Mouse (Mus musculus): Measurements from ENCODE around the gene Slc7a6. TPM values are rescaled to one million over a fixed set of nuclear protein-coding genes. Genes with fewer than 3 reads are reported as not detected.

Slc7a6 gene
- polyA plus RNA-seq, 1 experiment = 8.3 TPM

DNA sequence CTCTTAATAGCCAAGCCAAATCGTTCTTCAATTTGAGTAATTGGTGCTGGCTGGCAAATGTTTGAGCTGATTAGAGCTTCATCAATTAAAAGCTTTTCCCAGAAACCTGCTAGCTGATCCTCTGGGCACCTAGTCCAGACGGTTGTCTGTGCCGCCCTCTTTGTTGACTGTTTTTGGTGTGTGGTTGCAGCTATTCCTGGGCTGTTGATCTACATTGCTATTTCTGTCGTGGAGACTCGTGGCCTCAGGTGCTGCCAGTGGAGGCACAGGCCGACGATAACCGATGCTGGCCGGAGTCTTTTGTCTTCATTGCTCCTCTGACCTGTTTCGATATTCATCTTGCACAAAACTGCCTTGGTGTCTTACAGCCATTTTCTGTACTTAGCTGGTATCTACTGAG lies 10.3 kb upstream of the Slc7a6 start:
- TF ChIP-seq POLR2A (IDR thresholded peaks at IDR 0.05; ENCODE audit: borderline replicate concordance, control insufficient read depth, low read depth, low read length) (no peak), CTCF (IDR thresholded peaks at IDR 0.05; ENCODE audit: control insufficient read depth, insufficient read depth, low read length) (no peak)
- Histone ChIP-seq H3K4me3 (replicated peaks; ENCODE audit: control insufficient read depth, low read depth, low read length) (no peak overlapping the region), H3K27ac (ENCODE audit: control insufficient read depth, insufficient read depth, low read depth, low read length, poor library complexity) (no peak overlapping the region), H3K4me1 (ENCODE audit: control insufficient read depth, insufficient read depth, low read length) (peaks cover 2% of the 10 kb centered on the region; the same call in 1 of the 2 replicates)
- 89% methylated on average over 10 of the region's 10 CpGs for WGBS

GRCm38 (mm10) chr8:106159876-106160275 lies 8.8 kb upstream of the Slc7a6 start:
- Histone ChIP-seq H3K27ac (ENCODE audit: control insufficient read depth, insufficient read depth, low read depth, low read length, poor library complexity) (no peak overlapping the region), H3K4me1 (ENCODE audit: control insufficient read depth, insufficient read depth, low read length) (no peaks in the 10 kb centered on the region), H3K4me3 (replicated peaks; ENCODE audit: control insufficient read depth, low read depth, low read length) (no peak overlapping the region)
- no peak for TF ChIP-seq POLR2A (IDR thresholded peaks at IDR 0.05; ENCODE audit: borderline replicate concordance, control insufficient read depth, low read depth, low read length)
- TF ChIP-seq CTCF (IDR thresholded peaks at IDR 0.05; ENCODE audit: control insufficient read depth, insufficient read depth, low read length) = no peak
- WGBS = 92% methylated on average over 6 of the region's 6 CpGs

GRCm38 (mm10) chr8:106163251-106163650 lies 5.4 kb upstream of the Slc7a6 start:
- H3K4me1 ChIP-seq (ENCODE audit: control insufficient read depth, insufficient read depth, low read length) = no peaks in the 10 kb centered on the region

GRCm38 (mm10) chr8:106165460-106165859 lies 3.2 kb upstream of the Slc7a6 start:
- TF ChIP-seq CTCF (IDR thresholded peaks at IDR 0.05; ENCODE audit: control insufficient read depth, insufficient read depth, low read length) (peak; percentile 57), POLR2A (IDR thresholded peaks at IDR 0.05; ENCODE audit: borderline replicate concordance, control insufficient read depth, low read depth, low read length) (no peak)

More at GRCm38 (mm10) chr8:106163251-106163650, 5.4 kb upstream of the Slc7a6 start:
- no peak overlapping the region for H3K4me3 ChIP-seq (replicated peaks; ENCODE audit: control insufficient read depth, low read depth, low read length)
- H3K27ac ChIP-seq (ENCODE audit: control insufficient read depth, insufficient read depth, low read depth, low read length, poor library complexity) = no peak overlapping the region
- TF ChIP-seq CTCF (IDR thresholded peaks at IDR 0.05; ENCODE audit: control insufficient read depth, insufficient read depth, low read length) (no peak), POLR2A (IDR thresholded peaks at IDR 0.05; ENCODE audit: borderline replicate concordance, control insufficient read depth, low read depth, low read length) (no peak)
- WGBS = 85% methylated on average over 9 of the region's 9 CpGs

DNA sequence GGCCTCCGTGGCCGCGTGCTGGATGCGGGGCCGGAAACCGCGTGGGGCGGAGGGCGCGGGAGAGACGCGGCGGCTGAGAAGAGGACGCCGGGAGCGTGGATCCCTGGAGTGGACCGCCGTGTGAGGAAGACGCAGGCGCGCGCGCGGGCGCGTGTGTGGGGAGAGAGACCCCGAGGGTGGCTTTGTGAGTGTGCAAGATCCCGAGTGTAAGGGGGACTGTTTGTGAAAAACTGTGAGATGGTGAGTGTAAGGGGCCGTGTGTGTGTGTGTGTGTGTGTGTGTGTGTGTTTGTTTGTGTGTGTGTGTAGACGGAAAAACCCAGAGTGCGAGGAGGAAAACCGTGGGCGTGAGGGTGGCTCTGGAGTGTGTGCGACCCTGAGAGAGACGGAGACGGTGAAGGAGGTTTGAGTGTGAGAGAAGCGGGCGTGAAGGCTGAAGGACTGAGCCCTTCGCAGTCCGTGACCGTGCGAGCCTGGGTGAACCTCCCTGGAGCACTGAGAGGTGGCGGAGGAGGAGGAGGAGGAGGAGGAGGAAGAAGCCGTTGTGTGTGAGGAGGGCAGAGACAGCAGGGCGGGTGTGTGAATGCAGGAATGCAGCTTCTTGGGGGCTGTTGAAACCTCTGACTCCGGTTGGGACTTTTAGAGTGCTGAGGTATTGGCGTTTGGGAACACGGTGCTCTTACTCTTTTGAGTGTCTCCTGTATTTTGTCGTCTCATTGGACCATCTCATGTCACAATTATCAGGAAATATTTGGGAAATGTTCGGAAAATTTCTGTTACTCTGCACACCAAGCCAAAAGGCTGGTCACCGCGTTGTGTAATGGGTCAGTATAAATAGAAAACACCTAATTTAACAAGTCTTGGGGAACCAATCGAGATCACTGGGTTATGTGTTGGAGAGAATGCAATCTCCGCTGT lies 618 bp downstream of the Slc7a6 start:
- peak overlapping the region; percentile 9; the same call in 1 of the 2 replicates for H3K27ac ChIP-seq (ENCODE audit: control insufficient read depth, insufficient read depth, low read depth, low read length, poor library complexity)
- TF ChIP-seq POLR2A (IDR thresholded peaks at IDR 0.05; ENCODE audit: borderline replicate concordance, control insufficient read depth, low read depth, low read length) (no peak), CTCF (IDR thresholded peaks at IDR 0.05; ENCODE audit: control insufficient read depth, insufficient read depth, low read length) (no peak)

More at GRCm38 (mm10) chr8:106165460-106165859, 3.2 kb upstream of the Slc7a6 start:
- H3K4me3 ChIP-seq (replicated peaks; ENCODE audit: control insufficient read depth, low read depth, low read length) = no peak overlapping the region
- 35% methylated on average over 4 of the region's 4 CpGs for WGBS
- H3K4me1 ChIP-seq (ENCODE audit: control insufficient read depth, insufficient read depth, low read length) = no peaks in the 10 kb centered on the region
- no peak overlapping the region for H3K27ac ChIP-seq (ENCODE audit: control insufficient read depth, insufficient read depth, low read depth, low read length, poor library complexity)

GRCm38 (mm10) chr8:106169934-106170480 lies 1.4 kb downstream of the Slc7a6 start:
- no peak overlapping the region for H3K4me3 ChIP-seq (replicated peaks; ENCODE audit: control insufficient read depth, low read depth, low read length)
- no peak overlapping the region for H3K27ac ChIP-seq (ENCODE audit: control insufficient read depth, insufficient read depth, low read depth, low read length, poor library complexity)
- WGBS = 21% methylated on average over 6 of the region's 6 CpGs
- no peak for TF ChIP-seq POLR2A (IDR thresholded peaks at IDR 0.05; ENCODE audit: borderline replicate concordance, control insufficient read depth, low read depth, low read length)
- TF ChIP-seq CTCF (IDR thresholded peaks at IDR 0.05; ENCODE audit: control insufficient read depth, insufficient read depth, low read length) = no peak
- H3K4me1 ChIP-seq (ENCODE audit: control insufficient read depth, insufficient read depth, low read length) = no peaks in the 10 kb centered on the region

More for the DNA sequence above, 618 bp downstream of the Slc7a6 start:
- H3K4me1 ChIP-seq (ENCODE audit: control insufficient read depth, insufficient read depth, low read length) = no peaks in the 10 kb centered on the region
- 1% methylated on average over 54 of the region's 54 CpGs for WGBS
- peak overlapping the region; percentile 85 for H3K4me3 ChIP-seq (replicated peaks; ENCODE audit: control insufficient read depth, low read depth, low read length)

- WGBS = 69% methylated on average over 3 of the region's 3 CpGs
- H3K27ac ChIP-seq (ENCODE audit: control insufficient read depth, insufficient read depth, low read depth, low read length, poor library complexity) = no peak overlapping the region
- no peaks in the 10 kb centered on the region for H3K4me1 ChIP-seq (ENCODE audit: control insufficient read depth, insufficient read depth, low read length)
- TF ChIP-seq CTCF (IDR thresholded peaks at IDR 0.05; ENCODE audit: control insufficient read depth, insufficient read depth, low read length) (no peak), POLR2A (IDR thresholded peaks at IDR 0.05; ENCODE audit: borderline replicate concordance, control insufficient read depth, low read depth, low read length) (no peak)
- no peak overlapping the region for H3K4me3 ChIP-seq (replicated peaks; ENCODE audit: control insufficient read depth, low read depth, low read length)
Observed at GRCm38 (mm10) chr8:106173566-106173965, 4.9 kb downstream of the Slc7a6 start.

DNA sequence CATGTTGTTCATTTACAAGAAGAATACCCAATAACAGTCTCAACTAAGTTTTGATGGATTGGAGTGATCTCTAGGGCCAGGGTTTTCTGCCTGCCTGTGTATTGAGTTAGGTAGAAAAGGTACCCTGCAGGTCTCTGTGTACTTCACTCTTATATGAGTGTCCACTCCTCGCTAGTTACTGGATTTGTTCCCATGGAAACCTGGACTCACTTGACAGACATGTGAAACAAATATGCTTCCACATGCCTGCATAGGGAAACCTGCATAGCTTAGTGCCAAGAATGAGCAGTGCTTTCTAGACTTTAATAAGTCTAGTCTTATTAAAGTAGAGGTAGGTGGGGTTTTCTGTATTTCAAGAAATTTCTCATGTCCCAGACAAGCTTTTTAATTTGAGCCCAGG lies 8.2 kb downstream of the Slc7a6 start:
- no peak overlapping the region for H3K4me3 ChIP-seq (replicated peaks; ENCODE audit: control insufficient read depth, low read depth, low read length)
- TF ChIP-seq POLR2A (IDR thresholded peaks at IDR 0.05; ENCODE audit: borderline replicate concordance, control insufficient read depth, low read depth, low read length) (no peak), CTCF (IDR thresholded peaks at IDR 0.05; ENCODE audit: control insufficient read depth, insufficient read depth, low read length) (no peak)
- no peaks in the 10 kb centered on the region for H3K4me1 ChIP-seq (ENCODE audit: control insufficient read depth, insufficient read depth, low read length)
- no peak overlapping the region for H3K27ac ChIP-seq (ENCODE audit: control insufficient read depth, insufficient read depth, low read depth, low read length, poor library complexity)
- 70% methylated on average over 1 of the region's 1 CpGs for WGBS
